Mouse (Mus musculus) heart, postnatal 0 days (tissue): ENCODE measurements around the gene AI661453. TPM values are rescaled to one million over a fixed set of nuclear protein-coding genes. Genes with fewer than 3 reads are reported as not detected.
"Not testable (repeated sequence)": the region's sequence is repeated elsewhere in the genome, so short reads cannot be mapped to it uniquely, and the experiment has no call there.

ENCODE experiments used
- ATAC-seq: fragments of 200-750 bp; cut with Nextera tagmentation; 2 replicates; pipeline ENCODE4 v1.8.0; 2017; ENCODE audit warnings: low read depth, moderate number of reproducible peaks, moderate library complexity; ENCODE audit not compliant: insufficient read depth
- DNase-seq: peaks from one replicate; pipeline ENCODE4 v3.0.0-alpha.2; 2016; ENCODE audit warnings: low spot score
- H3K27ac ChIP-seq: fragments of 300-500 bp; sonication (generic); 2 replicates; pipeline ENCODE4 v1.5.1; 2014; ENCODE audit warnings: low read depth, mild to moderate bottlenecking
- H3K27me3 ChIP-seq: fragments of 300-500 bp; sonication (generic); 2 replicates; pipeline ENCODE4 v1.6.1; 2014; ENCODE audit warnings: low read length, mixed read lengths; ENCODE audit not compliant: control insufficient read depth, insufficient read depth
- H3K36me3 ChIP-seq: fragments of 300-500 bp; sonication (generic); replicated peaks from 2 replicates; pipeline ENCODE4 v1.6.1; 2014; ENCODE audit warnings: low read length, mixed read lengths; ENCODE audit not compliant: control insufficient read depth, insufficient read depth
- H3K4me1 ChIP-seq: fragments of 300-500 bp; sonication (generic); 2 replicates; pipeline ENCODE4 v1.6.1; 2014; ENCODE audit warnings: antibody characterized with exemption; ENCODE audit not compliant: control insufficient read depth, insufficient read depth
- H3K4me2 ChIP-seq: fragments of 300-500 bp; sonication (generic); 2 replicates; pipeline ENCODE4 v1.6.1; 2014; ENCODE audit warnings: low read depth, mild to moderate bottlenecking, low read length, moderate library complexity
- H3K4me3 ChIP-seq: fragments of 300-500 bp; sonication (generic); 2 replicates; pipeline ENCODE4 v1.5.1; 2014; ENCODE audit warnings: low read depth, low read length
- H3K9ac ChIP-seq: fragments of 300-500 bp; sonication (generic); replicated peaks from 2 replicates; pipeline ENCODE4 v1.6.1; 2014; ENCODE audit warnings: low read depth, low read length, mixed read lengths
- H3K9me3 ChIP-seq: fragments of 300-500 bp; sonication (generic); replicated peaks from 2 replicates; pipeline ENCODE4 v1.6.1; 2016; ENCODE audit warnings: low read length; ENCODE audit not compliant: control insufficient read depth
- CTCF ChIP-seq: IDR thresholded peaks from 2 replicates; pipeline ENCODE4 v1.5.1; 2016; ENCODE audit warnings: antibody characterized with exemption, control low read depth, low read depth
- EP300 ChIP-seq: IDR thresholded peaks from 2 replicates; pipeline ENCODE4 v1.6.1; 2016; ENCODE audit warnings: antibody characterized with exemption, low read depth
- WGBS: fragments of 180-500 bp; shearing (Covaris S2); extraction: QIAGEN DNeasy Blood & Tissue Kit; methylation state at CpG from one replicate; pipeline ENCODE4 v1.1.7; 2014; 5-methylcytosine and 5-hydroxymethylcytosine counted together
- polyA plus RNA-seq: library from polyadenylated mRNA; unstranded; fragments of >200 nt; fragmentation: Nextera tagmentation; extraction: Ambion mirVana; gene quantifications from 2 replicates; pipeline ENCODE4 v1.2.1, GENCODE M21; 2015
- total RNA-seq: library from RNA; depleted of rRNA; stranded (reverse); fragments of >200 nt; gene quantifications from 2 replicates; pipeline ENCODE4 v1.2.3, GENCODE M21; 2014; ENCODE audit warnings: low replicate concordance

AI661453 gene
- total and polyA plus RNA-seq, 2 experiments from 2014 or later, result 1.0 to 1.3 TPM

DNA sequence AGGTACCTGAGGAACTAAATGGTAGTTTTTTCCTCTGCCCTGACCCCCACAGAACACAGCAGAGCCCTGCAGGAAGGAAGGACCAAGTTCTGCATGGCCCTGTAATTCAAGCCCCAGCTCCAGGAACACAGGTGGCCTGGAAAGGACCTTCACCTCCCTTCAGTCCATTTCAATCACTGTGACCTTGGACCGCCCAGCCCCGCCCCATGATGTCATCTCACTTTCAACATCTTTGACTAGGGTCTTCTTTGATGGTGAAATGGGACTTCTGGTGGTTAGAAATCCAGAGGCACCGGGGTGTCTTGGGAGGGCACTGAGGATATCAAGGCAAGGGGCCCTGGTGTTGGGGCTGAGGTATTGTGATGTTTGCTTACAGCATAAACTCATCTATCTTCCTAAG is 14.8 kb upstream of the AI661453 start:
- H3K4me2 ChIP-seq, result no peak overlapping the region

DNA sequence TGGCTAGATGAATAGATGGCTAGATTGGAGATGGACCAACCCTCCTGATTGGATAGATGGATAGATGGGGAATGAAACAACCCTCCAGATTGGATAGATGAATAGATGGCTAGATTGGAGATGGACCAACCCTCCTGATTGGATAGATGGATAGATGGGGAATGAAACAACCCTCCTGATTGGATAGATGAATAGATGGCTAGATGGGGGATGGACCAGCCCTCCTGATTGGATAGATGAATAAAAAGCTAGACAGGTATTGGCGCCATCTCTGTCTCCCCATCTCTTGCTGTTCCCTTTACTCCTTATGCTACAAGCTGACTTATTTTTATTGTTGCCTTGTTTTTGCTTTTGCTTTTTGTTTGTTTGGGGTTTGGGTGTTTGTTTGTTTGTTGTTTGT is 13.8 kb upstream of the AI661453 start:
- not testable (repeated sequence) for DNase-seq, H3K36me3 ChIP-seq, H3K27me3 ChIP-seq, H3K4me3 ChIP-seq, H3K4me1 ChIP-seq, H3K27ac ChIP-seq, H3K4me2 ChIP-seq, H3K9me3 ChIP-seq, H3K9ac ChIP-seq, ATAC-seq
- WGBS, result 95% methylated on average over 1 of the region's 1 CpGs

More for the DNA sequence above, 14.8 kb upstream of the AI661453 start:
- ATAC-seq (no peak), DNase-seq (no peak)
- Histone ChIP-seq H3K4me3 (no peak overlapping the region), H3K4me1 (no peaks in the 10 kb centered on the region), H3K27me3 (no peaks in the 10 kb centered on the region), H3K9ac (no peak overlapping the region), H3K27ac (no peak overlapping the region), H3K36me3 (no peaks in the 10 kb centered on the region), H3K9me3 (no peaks in the 10 kb centered on the region)
- TF ChIP-seq CTCF, result no peak
- WGBS, result 76% methylated on average over 3 of the region's 3 CpGs

DNA sequence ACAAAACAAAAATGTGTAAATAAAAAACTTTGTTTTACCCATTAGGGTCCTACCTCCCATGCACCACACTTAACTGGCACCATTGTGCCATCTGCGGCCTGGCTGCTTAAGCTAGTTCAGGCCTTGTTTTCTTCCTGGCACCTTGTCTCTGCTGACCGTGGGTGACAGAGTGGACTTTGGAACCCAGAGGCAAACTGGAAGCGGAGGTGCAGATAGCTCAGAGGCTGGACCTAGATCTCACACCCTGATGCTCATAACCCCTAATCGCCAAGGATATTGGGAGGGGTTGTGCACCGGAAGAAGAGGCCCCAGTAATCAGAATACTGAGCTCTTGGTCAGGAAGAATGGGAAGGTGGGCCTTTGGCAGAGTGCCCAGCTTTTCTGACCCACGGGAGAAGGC is 12.2 kb upstream of the AI661453 start:
- ATAC-seq (no peak), DNase-seq (no peak)
- no peak overlapping the region for H3K4me3 ChIP-seq
- H3K36me3 ChIP-seq, result no peaks in the 10 kb centered on the region
- H3K27me3 ChIP-seq, result no peaks in the 10 kb centered on the region
- no peak overlapping the region for H3K9ac ChIP-seq
- H3K4me2 ChIP-seq, result no peak overlapping the region
- TF ChIP-seq EP300, result no peak
- TF ChIP-seq CTCF, result no peak
- no peaks in the 10 kb centered on the region for H3K4me1 ChIP-seq
- 48% methylated on average over 6 of the region's 6 CpGs for WGBS
- H3K9me3 ChIP-seq, result no peaks in the 10 kb centered on the region
- no peak overlapping the region for H3K27ac ChIP-seq

DNA sequence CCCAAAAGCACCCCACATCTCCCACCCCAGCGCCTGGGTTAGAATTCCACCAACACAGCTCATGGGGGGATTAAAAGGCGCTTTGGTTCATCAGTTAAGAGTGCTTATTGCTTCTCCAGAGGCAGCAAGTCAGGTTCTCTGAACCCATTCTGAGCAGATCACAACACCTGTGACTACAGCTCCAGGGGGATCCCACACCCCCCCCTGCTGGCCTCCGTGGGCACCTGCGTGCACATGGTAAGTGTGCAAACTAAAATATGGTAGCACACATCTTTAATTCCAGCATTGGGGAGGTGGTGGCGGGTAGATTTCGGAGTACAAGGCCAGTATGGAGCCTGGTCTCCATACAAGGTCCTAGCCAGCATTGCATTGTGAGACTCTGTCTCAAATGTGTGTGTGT is 9.1 kb upstream of the AI661453 start:
- Histone ChIP-seq H3K9me3 (no peaks in the 10 kb centered on the region), H3K36me3 (no peaks in the 10 kb centered on the region), H3K4me2 (no peak overlapping the region), H3K27ac (no peak overlapping the region), H3K4me1 (no peaks in the 10 kb centered on the region), H3K4me3 (no peak overlapping the region), H3K27me3 (no peaks in the 10 kb centered on the region), H3K9ac (no peak overlapping the region)
- 65% methylated on average over 6 of the region's 6 CpGs for WGBS
- DNase-seq (no peak), ATAC-seq (no peak)
- TF ChIP-seq CTCF (no peak), EP300 (no peak)

DNA sequence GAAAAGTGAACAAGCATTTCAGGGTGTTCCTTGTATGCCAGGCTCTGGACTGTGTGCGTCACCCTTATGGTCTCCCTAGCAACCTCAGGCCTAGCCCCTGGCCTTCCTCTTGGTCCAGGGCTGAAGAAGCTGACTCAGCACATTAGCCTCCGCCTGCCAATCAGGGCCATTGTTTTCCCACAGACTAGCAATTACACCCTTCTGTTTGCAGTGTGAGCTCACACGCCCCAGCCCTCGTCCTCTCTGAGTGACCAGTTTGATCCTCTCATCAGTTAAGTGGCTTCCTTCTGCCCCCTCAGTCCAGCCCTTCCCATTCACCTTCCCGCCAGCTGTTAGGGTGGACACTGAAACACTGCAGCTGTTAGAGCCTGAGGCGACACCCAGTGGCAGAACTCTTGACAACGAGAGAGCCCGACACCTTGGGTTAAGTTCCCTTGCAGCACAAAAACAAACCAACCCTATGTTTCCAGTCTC is 7.5 kb upstream of the AI661453 start:
- Histone ChIP-seq H3K27me3 (no peaks in the 10 kb centered on the region), H3K27ac (no peak overlapping the region), H3K36me3 (no peaks in the 10 kb centered on the region), H3K4me3 (no peak overlapping the region), H3K9ac (no peak overlapping the region), H3K9me3 (no peaks in the 10 kb centered on the region), H3K4me1 (no peaks in the 10 kb centered on the region), H3K4me2 (peak overlapping the region; percentile 33; the same call in 1 of the 2 replicates)
- TF ChIP-seq CTCF (peak; percentile 74), EP300 (no peak)
- WGBS, result 5% methylated on average over 8 of the region's 8 CpGs
- DNase-seq (peak; percentile 59), ATAC-seq (peak; percentile 72)

DNA sequence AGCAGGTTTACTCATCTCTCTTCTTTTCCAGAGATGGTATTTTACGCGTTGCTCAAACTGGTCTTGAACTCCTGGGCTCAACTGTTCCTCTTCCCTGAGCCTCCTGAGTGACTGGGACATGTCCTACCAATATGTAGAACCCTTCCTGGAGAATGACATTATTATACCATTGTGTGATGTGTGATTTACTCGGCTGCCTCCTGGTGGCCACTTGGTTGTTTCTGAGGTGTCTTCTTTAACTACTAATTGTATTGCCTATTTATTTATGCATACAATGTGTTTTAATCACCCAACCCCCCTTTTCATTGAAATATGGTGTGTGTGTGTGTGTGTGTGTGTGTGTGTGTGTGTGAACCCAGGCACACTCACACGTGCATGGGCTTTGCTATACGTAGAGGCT is 5.6 kb upstream of the AI661453 start:
- Histone ChIP-seq H3K36me3 (no peaks in the 10 kb centered on the region), H3K4me2 (no peak overlapping the region), H3K4me1 (no peaks in the 10 kb centered on the region), H3K27ac (no peak overlapping the region), H3K9me3 (no peaks in the 10 kb centered on the region), H3K27me3 (no peaks in the 10 kb centered on the region), H3K9ac (no peak overlapping the region), H3K4me3 (no peak overlapping the region)
- WGBS, result 70% methylated on average over 5 of the region's 5 CpGs
- ATAC-seq (no peak), DNase-seq (no peak)
- TF ChIP-seq CTCF (peak; percentile 35; the same call in 1 of the 2 replicates), EP300 (no peak)
